Mouse (Mus musculus): ENCODE measurements around the gene S100b. TPM values are rescaled to one million over a fixed set of nuclear protein-coding genes. Genes with fewer than 3 reads are reported as not detected.

Gene S100b
- polyA plus RNA-seq (2012; rRNA removed), result 1.4 and 3.1 TPM in 2 replicates

DNA sequence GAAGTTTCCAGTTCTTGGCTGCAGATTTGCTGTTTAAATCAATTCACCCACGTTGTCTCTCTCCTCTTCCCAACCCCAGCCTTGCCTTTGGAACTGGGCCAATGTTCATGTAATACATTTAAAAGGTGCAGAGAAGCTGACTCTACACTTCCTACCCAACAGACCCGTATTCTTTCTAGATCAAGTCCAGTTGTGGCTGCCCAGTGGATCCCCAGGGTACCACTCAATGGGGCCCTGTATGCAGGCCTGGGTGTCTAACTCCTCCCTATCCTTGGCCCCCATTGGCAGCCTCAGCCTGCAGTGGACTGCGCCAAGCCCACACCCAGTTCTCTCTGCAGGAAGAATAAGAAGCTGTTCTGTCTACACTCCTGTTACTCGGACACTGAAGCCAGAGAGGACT, at the start of gene S100b:
Gene S100b (plus strand): TSS at position 318 of the 400 bp plus-strand sequence.
- 22% methylated on average over 4 of the region's 4 CpGs for WGBS
- DNase-seq, result no peak
- TF ChIP-seq CTCF (IDR thresholded peaks at IDR 0.05; ENCODE audit: insufficient read depth, low read length), result no peak
- no peak for TF ChIP-seq POLR2A (IDR thresholded peaks at IDR 0.05; ENCODE audit: borderline replicate concordance, extremely low read depth, low read depth, low read length)
- H3K4me3 ChIP-seq (replicated peaks; ENCODE audit: extremely low read depth, low read depth, low read length), result no peak within 1 kb of the TSS
- H3K4me1 ChIP-seq (ENCODE audit: control insufficient read depth, insufficient read depth, low read length), result peaks cover 10% of the 10 kb centered on the region

DNA sequence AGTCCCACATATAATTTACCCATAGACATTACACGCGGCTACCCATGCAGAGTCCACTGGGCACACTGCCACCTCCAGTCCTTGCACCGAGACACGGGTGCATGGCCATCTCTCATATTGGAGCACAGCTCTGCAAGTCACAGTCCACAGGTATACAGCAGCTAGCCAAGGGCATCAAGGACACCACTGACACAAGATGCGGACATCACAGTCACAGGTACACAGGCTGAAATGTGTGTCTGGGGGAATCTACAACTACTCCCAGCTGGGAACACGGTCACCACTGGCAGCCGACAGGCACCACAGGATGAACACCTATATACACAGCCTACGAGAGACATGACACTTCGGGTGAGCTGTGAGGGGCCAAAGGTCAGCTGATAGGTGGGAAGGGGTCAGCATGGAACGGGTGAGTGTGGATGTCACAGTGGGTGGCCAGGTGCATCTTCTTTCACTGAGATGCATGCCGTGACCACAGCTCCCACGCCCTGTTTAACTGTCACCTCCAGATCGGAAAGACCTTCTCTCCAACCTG, 46.3 kb upstream of the S100b start:
- Histone ChIP-seq H3K4me1 (ENCODE audit: control insufficient read depth, insufficient read depth, low read length) (no peaks in the 10 kb centered on the region), H3K4me3 (replicated peaks; ENCODE audit: extremely low read depth, low read depth, low read length) (no peak overlapping the region)
- no peak for DNase-seq
- TF ChIP-seq CTCF (IDR thresholded peaks at IDR 0.05; ENCODE audit: insufficient read depth, low read length), result no peak
- no peak for TF ChIP-seq POLR2A (IDR thresholded peaks at IDR 0.05; ENCODE audit: borderline replicate concordance, extremely low read depth, low read depth, low read length)
- whole genome bisulfite sequencing, result 88% methylated on average over 13 of the region's 13 CpGs

- TF ChIP-seq POLR2A (IDR thresholded peaks at IDR 0.05; ENCODE audit: borderline replicate concordance, extremely low read depth, low read depth, low read length) (no peak), CTCF (IDR thresholded peaks at IDR 0.05; ENCODE audit: insufficient read depth, low read length) (no peak)
- 87% methylated on average over 8 of the region's 8 CpGs for WGBS
- no peaks in the 10 kb centered on the region for H3K4me1 ChIP-seq (ENCODE audit: control insufficient read depth, insufficient read depth, low read length)
- DNase-seq, result no peak
- H3K4me3 ChIP-seq (replicated peaks; ENCODE audit: extremely low read depth, low read depth, low read length), result no peak overlapping the region
These were observed 44.4 kb upstream of the S100b start for GRCm38 (mm10) chr10:76209241-76209640.

GRCm38 (mm10) chr10:76210806-76211205, 42.8 kb upstream of the S100b start:
- Histone ChIP-seq H3K4me3 (replicated peaks; ENCODE audit: extremely low read depth, low read depth, low read length) (no peak overlapping the region), H3K4me1 (ENCODE audit: control insufficient read depth, insufficient read depth, low read length) (no peaks in the 10 kb centered on the region)
- TF ChIP-seq CTCF (IDR thresholded peaks at IDR 0.05; ENCODE audit: insufficient read depth, low read length), result no peak
- TF ChIP-seq POLR2A (IDR thresholded peaks at IDR 0.05; ENCODE audit: borderline replicate concordance, extremely low read depth, low read depth, low read length), result no peak
- WGBS, result 96% methylated on average over 7 of the region's 7 CpGs
- no peak for DNase-seq

DNA sequence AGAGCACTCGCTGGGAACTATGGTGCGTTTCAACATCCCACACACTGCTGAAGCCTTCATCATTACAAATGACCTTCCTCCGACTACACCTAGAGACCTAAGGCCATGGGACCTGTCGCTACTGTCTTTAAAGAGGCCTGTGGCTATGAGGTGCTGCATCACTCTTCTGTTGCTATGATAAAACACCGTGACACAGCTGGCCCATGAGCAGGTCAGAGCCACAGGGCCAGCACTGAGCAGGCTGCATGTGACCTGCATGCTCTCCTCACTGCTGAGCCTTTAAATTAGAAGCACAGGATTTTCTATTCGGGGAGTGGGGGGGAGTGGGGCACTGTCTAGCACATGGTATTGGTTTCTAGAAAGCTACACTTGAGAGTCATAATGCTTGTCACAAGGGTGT, 41.5 kb upstream of the S100b start:
- WGBS, result 92% methylated on average over 6 of the region's 6 CpGs
- no peaks in the 10 kb centered on the region for H3K4me1 ChIP-seq (ENCODE audit: control insufficient read depth, insufficient read depth, low read length)
- no peak overlapping the region for H3K4me3 ChIP-seq (replicated peaks; ENCODE audit: extremely low read depth, low read depth, low read length)
- DNase-seq, result no peak
- TF ChIP-seq POLR2A (IDR thresholded peaks at IDR 0.05; ENCODE audit: borderline replicate concordance, extremely low read depth, low read depth, low read length) (no peak), CTCF (IDR thresholded peaks at IDR 0.05; ENCODE audit: insufficient read depth, low read length) (no peak)

- WGBS, result 90% methylated on average over 4 of the region's 4 CpGs
- no peak for TF ChIP-seq CTCF (IDR thresholded peaks at IDR 0.05; ENCODE audit: insufficient read depth, low read length)
- no peak for DNase-seq
- Histone ChIP-seq H3K4me1 (ENCODE audit: control insufficient read depth, insufficient read depth, low read length) (no peaks in the 10 kb centered on the region), H3K4me3 (replicated peaks; ENCODE audit: extremely low read depth, low read depth, low read length) (no peak overlapping the region)
These were observed 39.5 kb upstream of the S100b start for GRCm38 (mm10) chr10:76214161-76214560.

DNA sequence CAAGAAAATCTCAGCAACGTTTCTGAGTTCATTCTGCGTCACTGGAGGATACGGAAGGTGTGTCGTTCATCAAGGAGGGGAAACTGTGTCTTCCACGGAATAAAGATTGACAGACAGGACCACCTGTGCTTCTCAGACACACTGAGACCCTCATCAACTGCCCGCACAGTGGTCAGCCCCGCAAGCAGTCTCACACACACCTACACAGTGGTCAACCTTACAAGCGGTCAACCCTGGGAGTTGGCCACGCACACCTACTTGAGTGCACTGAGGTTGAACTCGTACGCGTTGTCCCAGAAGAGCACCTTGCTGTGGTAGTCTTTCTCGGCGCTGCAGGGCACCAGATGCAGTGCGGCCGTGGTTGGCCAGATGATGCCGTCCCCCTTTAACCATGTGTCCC, 36.6 kb upstream of the S100b start:
- no peak overlapping the region for H3K4me3 ChIP-seq (replicated peaks; ENCODE audit: extremely low read depth, low read depth, low read length)
- no peak for TF ChIP-seq POLR2A (IDR thresholded peaks at IDR 0.05; ENCODE audit: borderline replicate concordance, extremely low read depth, low read depth, low read length)
- no peak for TF ChIP-seq CTCF (IDR thresholded peaks at IDR 0.05; ENCODE audit: insufficient read depth, low read length)
- H3K4me1 ChIP-seq (ENCODE audit: control insufficient read depth, insufficient read depth, low read length), result no peaks in the 10 kb centered on the region
- 97% methylated on average over 17 of the region's 17 CpGs for WGBS
- no peak for DNase-seq

DNA sequence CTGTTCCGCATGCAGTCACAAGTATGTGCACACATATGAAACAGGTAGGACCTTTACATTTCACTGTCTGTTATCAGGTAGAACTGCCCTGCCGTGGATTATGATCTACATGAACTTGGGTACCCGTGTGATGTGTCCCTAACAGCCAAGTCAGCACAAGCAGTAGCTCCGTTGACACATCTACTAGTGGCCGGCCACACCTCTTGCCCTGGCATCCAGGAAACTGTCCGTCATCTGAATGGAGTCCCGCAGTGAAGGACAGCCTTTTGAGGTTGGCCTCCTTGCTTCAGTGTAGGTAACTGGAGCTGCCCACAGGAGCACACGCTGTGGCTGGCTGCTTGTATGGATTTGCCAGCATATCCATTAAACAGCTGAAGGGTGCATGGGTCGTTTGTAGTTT, 35.4 kb upstream of the S100b start:
- H3K4me1 ChIP-seq (ENCODE audit: control insufficient read depth, insufficient read depth, low read length), result no peaks in the 10 kb centered on the region
- no peak for DNase-seq
- no peak for TF ChIP-seq CTCF (IDR thresholded peaks at IDR 0.05; ENCODE audit: insufficient read depth, low read length)
- no peak for TF ChIP-seq POLR2A (IDR thresholded peaks at IDR 0.05; ENCODE audit: borderline replicate concordance, extremely low read depth, low read depth, low read length)
- 70% methylated on average over 9 of the region's 9 CpGs for WGBS
- H3K4me3 ChIP-seq (replicated peaks; ENCODE audit: extremely low read depth, low read depth, low read length), result no peak overlapping the region

DNA sequence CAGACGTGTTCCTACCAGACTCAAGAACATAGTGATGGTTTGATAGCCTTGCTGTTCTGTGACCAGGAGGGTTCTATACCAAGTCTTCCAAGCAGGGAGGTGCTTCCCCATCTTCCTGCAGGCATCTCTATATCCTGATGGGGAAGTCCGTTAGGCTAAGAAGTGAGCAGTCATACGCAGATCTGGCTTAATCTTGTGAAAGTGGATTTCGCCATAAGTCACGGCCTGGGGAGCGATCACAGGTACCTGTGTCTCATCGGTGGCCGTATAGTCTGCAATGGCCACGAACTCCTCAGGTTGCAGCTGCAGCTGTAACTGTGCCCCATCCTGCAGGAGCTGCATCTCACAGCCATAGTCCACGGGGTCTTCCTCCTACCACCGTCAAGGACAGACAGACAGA, 27.7 kb upstream of the S100b start:
- no peak for DNase-seq
- WGBS, result 94% methylated on average over 11 of the region's 11 CpGs
- no peaks in the 10 kb centered on the region; the same call in 1 of the 2 replicates for H3K4me1 ChIP-seq (ENCODE audit: control insufficient read depth, insufficient read depth, low read length)
- H3K4me3 ChIP-seq (replicated peaks; ENCODE audit: extremely low read depth, low read depth, low read length), result no peak overlapping the region
- no peak for TF ChIP-seq POLR2A (IDR thresholded peaks at IDR 0.05; ENCODE audit: borderline replicate concordance, extremely low read depth, low read depth, low read length)
- TF ChIP-seq CTCF (IDR thresholded peaks at IDR 0.05; ENCODE audit: insufficient read depth, low read length), result no peak

DNA sequence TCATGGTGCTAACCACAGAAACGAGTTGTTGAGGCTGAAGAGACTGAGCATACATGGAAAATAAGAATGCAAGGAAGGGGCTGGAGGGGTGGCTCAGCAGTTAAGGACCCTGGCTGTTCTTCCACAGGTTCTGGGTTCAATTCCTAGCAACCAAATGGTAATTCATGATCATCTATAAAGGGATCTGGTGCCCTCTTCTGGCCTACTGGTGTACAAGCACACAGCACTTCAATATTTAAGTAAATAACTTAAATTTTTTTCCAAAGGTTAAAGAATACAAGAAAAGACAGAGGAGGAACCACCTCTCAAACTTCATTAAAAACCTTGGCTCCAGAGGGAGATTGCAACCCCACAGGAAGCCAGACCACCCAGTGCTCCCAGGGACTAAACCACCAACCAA, 24.0 kb upstream of the S100b start:
- DNase-seq, result no peak
- Histone ChIP-seq H3K4me3 (replicated peaks; ENCODE audit: extremely low read depth, low read depth, low read length) (no peak overlapping the region), H3K4me1 (ENCODE audit: control insufficient read depth, insufficient read depth, low read length) (no peaks in the 10 kb centered on the region; the same call in 1 of the 2 replicates)
- no peak for TF ChIP-seq CTCF (IDR thresholded peaks at IDR 0.05; ENCODE audit: insufficient read depth, low read length)
- no peak for TF ChIP-seq POLR2A (IDR thresholded peaks at IDR 0.05; ENCODE audit: borderline replicate concordance, extremely low read depth, low read depth, low read length)
- 74% methylated on average over 1 of the region's 1 CpGs for WGBS

Data from lung, adult 2 months (tissue).